Mouse (Mus musculus): ENCODE results near the gene Defb35.

GRCm38 (mm10) chr8:21946462-21946861 is 8.3 kb downstream of the Defb35 start, which contains the start of gene Defb13:
- TF ChIP-seq EP300 (IDR thresholded peaks at IDR 0.05; ENCODE audit: low read depth) (no peak), CTCF (IDR thresholded peaks at IDR 0.05; ENCODE audit: low read depth) (no peak)

Data from heart, postnatal 0 days (tissue).